Mouse (Mus musculus): ENCODE data around the gene Isoc2b.

- TF ChIP-seq CTCF (IDR thresholded peaks at IDR 0.05; ENCODE audit: low read depth, low read length) (no peak), POLR2A (IDR thresholded peaks at IDR 0.05; ENCODE audit: insufficient read depth, low read length) (no peak), EP300 (IDR thresholded peaks at IDR 0.05; ENCODE audit: insufficient read depth, low read depth, low read length) (no peak)
Measured at GRCm38 (mm10) chr7:4919096-4919495, 49.0 kb upstream of the Isoc2b start.

Data from ES-Bruce4 (cell line).